Mouse (Mus musculus) CD4-positive, CD25-positive, alpha-beta regulatory T cell, adult 4 months (primary cell): Measurements from ENCODE around the gene Krtap24-1. TPM values are rescaled to one million over a fixed set of nuclear protein-coding genes. Genes with fewer than 3 reads are reported as not detected.

Source experiments
- ATAC-seq: one replicate; pipeline ENCODE4 v1.8.0; 2017
- polyA plus RNA-seq, 2 experiments: library from polyadenylated mRNA; unstranded; fragments of 100-300 nt; shearing (Covaris generic); gene quantifications; one replicate each; pipeline ENCODE4 v1.2.1; 2017

The Krtap24-1 gene
- polyA plus RNA-seq, 2 experiments from 2014 or later = not detected

DNA sequence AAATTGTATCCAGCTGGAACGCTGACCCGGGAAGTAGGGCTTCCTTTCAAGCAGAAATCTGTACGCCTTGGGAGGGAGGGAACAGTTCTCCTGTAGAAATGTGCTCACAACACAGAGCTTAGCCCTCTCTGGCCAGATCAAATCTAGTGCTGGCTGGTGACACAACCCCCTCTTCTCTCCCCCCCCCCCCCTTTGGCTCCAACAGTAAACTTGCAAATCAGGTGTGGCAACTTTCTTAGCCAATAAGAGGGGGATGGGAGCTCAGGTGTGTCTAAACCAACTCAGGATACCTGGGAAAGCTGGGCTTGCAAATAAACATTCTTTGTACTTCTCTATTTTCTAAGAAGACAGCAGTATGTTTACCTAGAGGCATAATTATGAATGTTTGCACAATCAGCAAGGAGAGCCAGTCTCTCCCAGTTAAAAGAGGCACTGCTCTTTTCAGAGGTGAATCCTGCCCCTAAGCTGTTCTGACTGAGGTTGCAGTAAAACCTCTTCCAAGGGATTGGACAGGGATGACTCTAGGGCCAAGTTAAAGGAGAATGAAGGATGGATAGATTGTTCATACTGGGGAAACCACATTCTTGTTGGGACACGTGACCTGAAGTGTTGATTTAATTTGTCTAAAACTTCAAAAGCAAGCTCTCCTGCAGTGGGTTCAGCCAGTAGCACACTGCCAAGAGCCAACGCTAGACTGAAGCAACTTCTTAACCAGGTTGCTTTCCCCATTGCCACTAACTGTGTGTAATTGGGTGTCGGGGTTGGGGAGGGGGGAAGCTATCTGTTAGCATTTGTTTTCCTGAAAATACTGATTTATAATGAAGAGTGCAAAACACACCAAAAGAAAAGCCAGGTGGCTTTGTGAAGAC, 48.8 kb downstream of the Krtap24-1 start, which contains the start of gene Cldn8:
Gene Cldn8 (minus strand): TSS at position 139 of the 869 bp plus-strand sequence.
- ATAC-seq = no peak

DNA sequence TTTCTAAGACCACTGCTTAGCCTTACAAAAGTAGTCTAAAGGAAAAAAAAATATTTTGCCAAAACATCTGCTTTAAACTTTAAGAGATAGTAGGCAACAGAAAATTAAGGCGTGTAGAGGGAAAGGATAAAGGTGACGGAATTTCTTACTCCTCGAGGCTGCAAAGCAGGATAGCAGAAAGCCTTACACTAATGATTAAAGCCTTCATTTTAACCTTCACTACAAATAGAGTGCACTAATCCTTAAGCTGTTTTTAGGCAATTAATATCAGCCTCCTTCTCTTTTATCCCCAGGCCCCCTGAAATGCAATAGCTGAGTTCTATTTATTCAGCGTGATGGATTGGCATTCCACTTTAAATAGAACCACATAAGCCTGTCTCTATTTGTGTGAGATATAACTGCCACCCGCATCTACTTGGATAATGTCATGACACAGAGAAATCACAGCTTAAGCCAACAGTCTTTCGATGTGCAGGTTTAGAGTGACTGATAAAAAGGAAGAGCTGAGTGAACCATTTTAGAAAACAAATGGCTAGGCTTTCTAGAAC, 50.4 kb downstream of the Krtap24-1 start:
- ATAC-seq = no peak

Other genes starting within 250 kb of the Krtap24-1 start
- gene Cldn17, start 105.3 kb downstream of the Krtap24-1 start, polyA plus RNA-seq = not detected
- not detected for gene Cldn8, start 49.1 kb downstream of the Krtap24-1 start, polyA plus RNA-seq
- not detected for gene 2310079G19Rik, start 15.4 kb upstream of the Krtap24-1 start, polyA plus RNA-seq
- gene Krtap26-1, start 35.5 kb upstream of the Krtap24-1 start, polyA plus RNA-seq = not detected
- not detected for gene Krtap27-1, start 59.4 kb upstream of the Krtap24-1 start, polyA plus RNA-seq
- gene 2310061N02Rik, start 95.7 kb upstream of the Krtap24-1 start, polyA plus RNA-seq = not detected
- not detected for gene Krtap13-1, start 116.6 kb upstream of the Krtap24-1 start, polyA plus RNA-seq
- gene Krtap13, start 139.4 kb upstream of the Krtap24-1 start, polyA plus RNA-seq = not detected
- gene 2310034C09Rik, start 146.6 kb upstream of the Krtap24-1 start, polyA plus RNA-seq = not detected
- not detected for gene 2310057N15Rik, start 161.9 kb upstream of the Krtap24-1 start, polyA plus RNA-seq
- gene Gm5965, start 165.6 kb upstream of the Krtap24-1 start, polyA plus RNA-seq = not detected
- not detected for gene Gm20741, start 199.9 kb upstream of the Krtap24-1 start, polyA plus RNA-seq
- not detected for gene Krtap15, start 207.9 kb upstream of the Krtap24-1 start, polyA plus RNA-seq
- gene Krtap14, start 213.9 kb upstream of the Krtap24-1 start, polyA plus RNA-seq = not detected